Mouse (Mus musculus) thymus, adult 2 months (tissue): Measurements from ENCODE around the gene Eng. TPM values are rescaled to one million over a fixed set of nuclear protein-coding genes. Genes with fewer than 3 reads are reported as not detected.

ENCODE experiments used
- DNase-seq: peaks from one replicate; pipeline ENCODE4 v3.0.0; 2021
- H3K27ac ChIP-seq: fragments of 200-500 bp; 2 replicates; pipeline ENCODE4 v1.5.1; 2012; ENCODE audit warnings: low read length, control low read depth; ENCODE audit not compliant: control insufficient read depth, insufficient read depth
- H3K27me3 ChIP-seq: fragments of 200-500 bp; 2 replicates; pipeline ENCODE4 v1.6.1; 2012; ENCODE audit warnings: mild to moderate bottlenecking, low read length, moderate library complexity, mixed read lengths; ENCODE audit not compliant: control insufficient read depth, insufficient read depth
- H3K36me3 ChIP-seq: fragments of 200-500 bp; 2 replicates; pipeline ENCODE4 v1.6.1; 2012; ENCODE audit warnings: mild to moderate bottlenecking, low read length, moderate library complexity; ENCODE audit not compliant: control insufficient read depth, insufficient read depth
- H3K4me1 ChIP-seq: fragments of 200-500 bp; replicated peaks from 2 replicates; pipeline ENCODE4 v1.6.1; 2012; ENCODE audit warnings: low read length; ENCODE audit not compliant: control insufficient read depth, insufficient read depth
- H3K4me3 ChIP-seq: fragments of 200-500 bp; 2 replicates; pipeline ENCODE4 v1.5.1; 2012; ENCODE audit warnings: mild to moderate bottlenecking, low read length, control low read depth, moderate library complexity; ENCODE audit not compliant: control insufficient read depth, insufficient read depth
- CTCF ChIP-seq: fragments of 200-500 bp; IDR thresholded peaks from 2 replicates; pipeline ENCODE4 v1.5.1; 2012; ENCODE audit warnings: mild to moderate bottlenecking, control low read depth, low read length, moderate library complexity, borderline replicate concordance; ENCODE audit not compliant: control insufficient read depth, poor library complexity, insufficient read depth; ENCODE audit errors: extremely low read depth
- POLR2A ChIP-seq: fragments of 200-500 bp; IDR thresholded peaks from 2 replicates; pipeline ENCODE4 v1.6.1; 2012; ENCODE audit warnings: mild to moderate bottlenecking, low read length, control low read depth, moderate library complexity; ENCODE audit not compliant: control insufficient read depth, poor library complexity, insufficient read depth; ENCODE audit errors: extremely low read depth
- WGBS: fragments of 180-500 bp; shearing (Covaris S2); methylation state at CpG from one replicate; pipeline ENCODE4 v1.1.7; 2018; 5-methylcytosine and 5-hydroxymethylcytosine counted together
- polyA plus RNA-seq: library from polyadenylated mRNA; depleted of rRNA; stranded (reverse); fragments of >200 nt; gene quantifications from 2 replicates; pipeline ENCODE4 v1.2.3, GENCODE M21; 2012

Gene Eng
- polyA plus RNA-seq, 1 experiment: 66.1 TPM

DNA sequence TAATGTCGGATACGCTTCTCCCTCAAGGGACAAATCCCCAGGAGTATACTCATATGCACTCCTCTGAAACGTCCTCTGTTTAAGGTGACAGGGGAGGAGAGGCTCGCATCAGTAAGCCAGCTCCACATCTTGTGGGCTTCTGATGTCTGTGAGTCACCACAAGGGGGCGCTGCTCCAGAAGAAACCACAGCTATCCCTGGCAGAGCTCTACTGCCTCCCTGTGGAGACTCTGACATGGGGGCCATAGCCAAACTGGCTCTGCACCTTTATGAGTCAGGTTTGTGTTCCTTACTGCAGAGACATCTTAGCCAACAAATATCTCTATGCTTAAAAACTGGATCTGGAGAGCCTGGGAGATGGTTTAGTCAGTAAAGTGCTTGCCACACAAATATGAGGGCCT, 43.0 kb downstream of the Eng start:
- peak; percentile 89 for DNase-seq
- Histone ChIP-seq H3K36me3 (no peaks in the 10 kb centered on the region), H3K4me3 (no peak overlapping the region), H3K27me3 (no peaks in the 10 kb centered on the region), H3K4me1 (peaks cover 23% of the 10 kb centered on the region), H3K27ac (no peak overlapping the region)
- TF ChIP-seq POLR2A (no peak), CTCF (peak; percentile 97)
- 31% methylated on average over 5 of the region's 5 CpGs for WGBS

DNA sequence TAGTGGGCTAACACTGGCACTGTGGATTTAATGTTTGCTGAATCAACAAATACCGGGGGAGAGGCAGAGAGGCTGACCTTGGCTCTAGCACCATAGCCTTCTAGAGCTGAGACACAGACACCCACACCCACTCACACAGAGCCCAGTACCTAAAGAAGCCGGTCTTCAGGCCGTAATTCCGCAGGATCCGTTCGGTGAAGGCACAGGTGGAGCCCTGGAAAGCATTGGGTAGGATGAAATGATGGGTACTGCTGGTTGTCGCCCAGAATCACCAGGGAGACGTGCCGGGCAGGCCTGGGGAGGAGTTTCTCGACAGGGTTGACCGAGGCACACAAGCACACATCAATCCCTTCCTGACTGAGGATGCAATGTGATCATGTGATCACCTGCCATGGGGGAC, 44.6 kb downstream of the Eng start:
- Histone ChIP-seq H3K27ac (no peak overlapping the region), H3K27me3 (no peaks in the 10 kb centered on the region), H3K36me3 (no peaks in the 10 kb centered on the region), H3K4me3 (no peak overlapping the region), H3K4me1 (peaks cover 21% of the 10 kb centered on the region)
- 94% methylated on average over 11 of the region's 11 CpGs for WGBS
- no peak for DNase-seq
- TF ChIP-seq CTCF: no peak
- TF ChIP-seq POLR2A: no peak

DNA sequence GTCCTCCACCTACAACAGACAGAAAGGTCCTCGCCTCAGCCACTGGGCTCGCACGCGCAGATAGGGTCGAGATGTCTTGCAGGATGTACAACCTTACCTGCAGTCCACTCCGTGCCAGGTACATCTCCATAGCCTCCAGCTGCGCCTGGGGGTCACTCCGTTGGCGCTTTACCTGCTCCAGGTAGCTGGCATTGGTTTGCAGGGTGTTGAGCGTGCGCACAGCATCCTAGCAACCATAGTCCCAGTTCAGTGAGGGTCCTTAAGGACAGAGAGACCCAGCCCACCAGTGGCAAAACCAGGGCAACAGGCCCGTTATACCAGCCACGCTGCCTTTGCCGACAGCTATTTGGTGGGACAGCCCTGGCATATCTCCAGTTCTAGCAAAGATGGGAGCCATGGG, 46.1 kb downstream of the Eng start:
- Histone ChIP-seq H3K4me3 (no peak overlapping the region), H3K36me3 (no peaks in the 10 kb centered on the region), H3K4me1 (peaks cover 12% of the 10 kb centered on the region), H3K27ac (no peak overlapping the region), H3K27me3 (no peaks in the 10 kb centered on the region)
- DNase-seq: no peak
- no peak for TF ChIP-seq POLR2A
- TF ChIP-seq CTCF: no peak
- WGBS: 97% methylated on average over 14 of the region's 14 CpGs

DNA sequence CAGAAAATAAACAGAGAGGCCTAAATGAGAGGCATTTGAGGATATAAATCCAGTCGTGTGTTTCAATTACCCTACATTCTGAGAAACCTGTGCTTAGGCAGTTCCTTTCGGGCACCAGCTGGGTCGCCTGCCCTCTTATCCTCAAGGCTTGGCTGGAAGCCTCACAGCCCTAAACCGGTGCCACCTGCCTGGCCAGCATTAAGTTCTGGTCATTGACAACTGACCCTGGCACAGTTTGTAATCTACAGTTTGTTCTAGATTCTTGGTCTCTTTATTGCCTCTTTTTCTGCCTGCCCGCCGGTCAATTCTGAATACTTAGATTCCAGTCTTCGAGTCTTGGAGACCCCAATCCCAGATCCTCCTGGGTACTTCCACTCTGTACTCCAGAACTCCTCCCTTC, 46.9 kb downstream of the Eng start:
- Histone ChIP-seq H3K4me3 (peak overlapping the region; percentile 81), H3K27ac (no peak overlapping the region), H3K27me3 (no peaks in the 10 kb centered on the region), H3K4me1 (peaks cover 12% of the 10 kb centered on the region), H3K36me3 (no peaks in the 10 kb centered on the region)
- TF ChIP-seq POLR2A (no peak), CTCF (no peak)
- DNase-seq: peak; percentile 19
- 14% methylated on average over 7 of the region's 7 CpGs for WGBS

DNA sequence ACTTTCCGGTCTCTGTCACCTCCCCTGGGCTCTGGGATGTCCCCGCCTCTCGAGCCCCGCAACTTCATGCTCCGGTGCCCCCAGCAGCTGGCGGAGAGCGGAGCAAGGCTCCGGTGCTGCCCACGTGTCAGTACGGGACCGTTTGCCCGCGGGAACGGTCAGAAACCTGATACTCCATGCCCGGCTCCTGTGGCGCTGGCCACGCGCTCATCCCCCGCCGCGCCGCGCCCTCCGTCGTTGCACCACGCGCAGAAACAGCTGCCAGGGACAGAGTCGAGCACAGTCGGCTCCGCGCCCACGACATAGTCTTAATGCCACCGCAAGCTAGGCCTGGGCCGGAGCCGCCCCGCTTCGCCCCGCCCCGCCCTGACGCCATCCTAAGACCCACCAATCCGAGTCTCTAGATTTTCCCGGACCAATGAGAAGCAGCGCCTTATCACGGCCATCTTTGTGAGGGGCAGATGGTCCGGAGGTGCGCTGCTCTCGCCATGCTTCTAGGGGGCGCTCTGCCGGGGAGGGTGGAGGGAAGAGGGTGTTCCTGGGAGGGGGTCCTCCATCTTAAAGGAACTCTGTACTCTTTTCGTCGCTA, 47.5 kb downstream of the Eng start:
- no peaks in the 10 kb centered on the region for H3K36me3 ChIP-seq
- peaks cover 12% of the 10 kb centered on the region for H3K4me1 ChIP-seq
- under 1% methylated on average over 51 of the region's 51 CpGs for WGBS
- peak; percentile 78; the same call in 1 of the 2 replicates for TF ChIP-seq POLR2A
- TF ChIP-seq CTCF: peak; percentile 80; the same call in 1 of the 2 replicates
- H3K4me3 ChIP-seq: peak overlapping the region; percentile 81
- no peaks in the 10 kb centered on the region for H3K27me3 ChIP-seq
- no peak overlapping the region for H3K27ac ChIP-seq
- DNase-seq: peak; percentile 97

DNA sequence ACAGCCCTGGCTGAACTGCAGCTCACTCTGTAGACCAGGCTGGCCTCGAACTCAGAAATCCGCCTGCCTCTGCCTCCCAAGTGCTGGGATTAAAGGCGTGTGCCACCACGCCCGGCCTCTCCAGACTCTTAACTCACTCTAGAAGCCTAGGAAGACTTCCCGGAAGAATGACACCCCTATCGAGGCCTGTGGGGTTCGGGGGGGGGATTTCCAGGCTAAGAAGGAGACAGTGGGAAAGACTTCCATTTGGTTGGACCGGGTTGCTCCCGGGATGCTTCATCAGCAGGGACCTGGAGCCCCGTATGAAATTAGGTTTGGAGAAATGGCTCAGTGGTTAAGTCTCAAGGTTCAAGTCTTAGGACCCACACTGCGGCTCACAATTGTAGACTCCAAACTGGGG, 48.3 kb downstream of the Eng start:
- Histone ChIP-seq H3K36me3 (no peaks in the 10 kb centered on the region), H3K27ac (no peak overlapping the region), H3K4me1 (peaks cover 12% of the 10 kb centered on the region), H3K4me3 (no peak overlapping the region), H3K27me3 (no peaks in the 10 kb centered on the region)
- DNase-seq: no peak
- 90% methylated on average over 12 of the region's 12 CpGs for WGBS
- TF ChIP-seq CTCF (no peak), POLR2A (no peak)

DNA sequence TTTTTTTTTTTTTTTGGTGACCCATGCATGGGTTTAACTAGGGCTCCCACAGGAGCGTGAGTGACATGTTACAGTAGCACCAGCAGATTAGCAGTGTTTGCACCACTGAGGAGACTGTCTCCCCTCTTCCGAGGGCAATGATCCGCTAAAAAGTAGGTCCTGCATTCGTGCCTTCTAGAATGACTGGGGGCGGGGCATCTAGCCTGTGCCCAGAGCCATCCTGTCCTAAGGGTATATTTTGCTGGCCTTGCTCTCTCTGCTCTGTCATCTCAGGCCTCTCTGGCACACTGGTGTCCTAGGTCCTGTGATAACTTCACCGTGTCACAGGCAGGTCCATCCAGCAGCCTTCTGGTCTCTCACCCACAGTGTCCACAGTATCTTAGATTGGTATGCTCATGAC, 53.3 kb downstream of the Eng start:
- H3K27ac ChIP-seq: no peak overlapping the region
- H3K4me3 ChIP-seq: no peak overlapping the region
- no peaks in the 10 kb centered on the region; the same call in 1 of the 2 replicates for H3K4me1 ChIP-seq
- WGBS: 95% methylated on average over 6 of the region's 6 CpGs
- no peak for DNase-seq
- TF ChIP-seq CTCF (no peak), POLR2A (no peak)
- peaks cover 5% of the 10 kb centered on the region for H3K36me3 ChIP-seq
- no peaks in the 10 kb centered on the region for H3K27me3 ChIP-seq
